Mouse (Mus musculus) cerebellum, adult (tissue): ENCODE measurements around the gene 1700010B08Rik.

Source experiments
- ATAC-seq: cut with Nextera tagmentation; 2 replicates; pipeline ENCODE4 v1.9.2; 2017; ENCODE audit warnings: mild to moderate bottlenecking, moderate library complexity, mixed read lengths; ENCODE audit not compliant: insufficient number of reproducible peaks, low FRiP score, low TSS enrichment

Gene 1700010B08Rik

GRCm38 (mm10) chr2:173764629-173765028 lies 45.4 kb downstream of the 1700010B08Rik start:
- no peak for ATAC-seq

GRCm38 (mm10) chr2:173767959-173768595 lies 48.9 kb downstream of the 1700010B08Rik start:
- no peak for ATAC-seq

GRCm38 (mm10) chr2:173769183-173769582 lies 50.0 kb downstream of the 1700010B08Rik start:
- ATAC-seq, result no peak

- ATAC-seq, result 0 out of 2 replicates have a peak, but pooled peaks have one; percentile 32
Measured at GRCm38 (mm10) chr2:173770620-173771019, 51.4 kb downstream of the 1700010B08Rik start.
